Mouse (Mus musculus): Measurements from ENCODE around the gene Hcn2.

- TF ChIP-seq EP300 (optimal IDR thresholded peaks at IDR 0.05) (no peak), CTCF (IDR thresholded peaks at IDR 0.05; ENCODE audit: low read depth) (no peak)
Observed at GRCm38 (mm10) chr10:79745411-79745810, 29.0 kb downstream of the Hcn2 start.

Data from stomach, postnatal 0 days (tissue).